Mouse (Mus musculus) duodenum, adult 2 months (tissue): Measurements from ENCODE around the gene Mup15. TPM values are rescaled to one million over a fixed set of nuclear protein-coding genes. Genes with fewer than 3 reads are reported as not detected.

Experiments
- polyA plus RNA-seq: library from polyadenylated mRNA; depleted of rRNA; stranded (reverse); fragments of >200 nt; gene quantifications from 2 replicates; pipeline ENCODE4 v1.2.3, GENCODE M21; 2012; ENCODE audit warnings: low replicate concordance; rRNA removed

Gene Mup15
- not detected in 2 replicates for polyA plus RNA-seq

DNA sequence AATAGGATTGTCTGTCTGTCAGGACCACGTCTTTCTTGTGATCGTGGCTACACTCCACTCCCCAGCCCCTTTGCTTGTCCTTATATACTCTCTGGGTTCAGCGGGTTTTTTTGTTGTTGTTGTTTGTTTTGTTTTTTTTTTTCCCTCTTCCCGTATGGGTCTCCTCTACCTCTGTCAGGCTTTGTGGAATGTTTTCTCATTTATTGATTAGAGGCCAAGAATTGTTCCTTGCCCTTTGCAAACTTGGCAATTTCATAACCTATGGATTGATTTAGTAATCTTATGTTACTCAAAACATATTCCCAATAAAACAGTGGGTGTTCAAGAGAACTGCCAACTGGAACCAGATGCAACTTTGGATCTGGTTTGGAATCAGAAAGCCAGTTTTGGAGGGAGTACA, at the start of gene Mup15:
Gene Mup15, minus strand, starts transcription at position 101 of the 400 bp plus-strand sequence.

Other genes with a start within 250 kb of the Mup15 start
- gene Mup13, start 211.5 kb downstream of the Mup15 start, polyA plus RNA-seq = not detected in 2 replicates
- 0.43 TPM in 1 of 2 replicates, not detected in the other for gene Mup14, start 135.7 kb downstream of the Mup15 start, polyA plus RNA-seq
- not detected in 2 replicates for gene Mup16, start 79.8 kb upstream of the Mup15 start, polyA plus RNA-seq
- not detected in 2 replicates for gene Mup17, start 156.1 kb upstream of the Mup15 start, polyA plus RNA-seq
- gene Mup18, start 234.4 kb upstream of the Mup15 start, polyA plus RNA-seq = not detected in 2 replicates